Mouse (Mus musculus) c-Kit-positive CD71-negative TER-119-negative erythroid progenitor cells, embryonic 14.5 days (primary cell): ENCODE measurements at regions not wholly inside any gene's neighbourhood (a gene's known extent, or its start where the extent isn't known, plus 50 kb on each side); places are given as distances from the start of the nearest gene placed in this dataset.
A peak's percentile ranks its signal among the peaks of the same experiment; 100 is the strongest.

Source experiments
- DNase-seq: peaks from one replicate; pipeline ENCODE4 v3.0.0-alpha.2; 2013; ENCODE audit warnings: low read depth

DNA sequence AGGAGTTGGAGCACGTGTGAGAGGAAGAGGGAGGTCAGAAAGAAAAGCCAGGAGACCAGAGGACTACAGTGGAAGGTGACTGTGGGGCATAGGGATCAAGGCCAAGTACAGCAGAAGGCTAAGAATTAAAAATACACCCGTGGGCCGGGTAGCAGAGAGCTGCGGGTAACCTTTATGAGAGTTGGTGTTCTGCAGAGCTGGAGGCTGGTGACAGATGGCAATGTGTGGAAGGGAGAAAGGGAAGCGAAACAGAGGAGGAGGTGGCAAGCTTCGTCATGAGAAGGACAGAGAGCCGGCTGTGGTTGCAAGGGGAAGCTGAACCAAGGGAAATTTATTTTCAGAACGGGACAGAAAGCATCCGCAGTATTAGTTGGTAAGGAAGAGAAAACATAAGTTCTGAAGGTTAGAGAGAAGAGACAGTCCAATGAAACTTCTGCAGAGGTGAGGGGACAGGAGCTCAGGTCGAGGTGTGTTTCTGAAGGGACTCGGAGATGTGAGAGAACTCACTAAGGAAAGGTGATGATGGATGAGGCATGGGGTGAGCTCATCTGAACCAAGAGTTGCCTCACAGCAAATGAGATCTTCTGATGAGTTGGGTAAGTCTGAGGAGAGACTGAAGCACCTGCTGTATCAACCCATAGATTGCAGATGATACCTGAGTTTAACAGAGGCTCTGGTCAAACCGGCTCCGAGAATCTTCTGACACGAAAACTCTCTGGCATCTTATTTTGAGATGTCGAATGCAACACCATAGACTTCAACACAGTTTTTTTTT is 200.6 kb downstream of the Gm10260 start:
- peak; percentile 37 for DNase-seq

DNA sequence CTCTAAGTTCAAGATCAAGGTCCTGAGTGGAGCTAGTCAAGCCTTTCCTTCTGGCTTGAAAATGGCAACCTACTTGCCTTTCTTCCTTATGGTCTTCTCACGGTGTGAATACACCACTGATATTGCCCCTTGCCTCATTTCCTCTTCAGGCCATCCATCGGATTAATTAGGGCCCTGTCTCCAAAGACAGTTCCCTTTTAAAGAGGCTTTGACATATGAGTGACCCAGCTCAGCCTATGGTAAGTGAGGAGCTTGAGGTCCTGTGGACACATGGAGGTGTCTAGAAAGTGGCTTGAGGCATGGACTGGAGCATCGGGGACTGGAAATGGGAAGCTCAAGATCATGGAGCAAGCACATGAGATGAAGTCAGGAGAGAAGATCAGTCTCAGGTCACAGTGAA is 201.5 kb downstream of the Gm10260 start:
- DNase-seq: no peak

DNA sequence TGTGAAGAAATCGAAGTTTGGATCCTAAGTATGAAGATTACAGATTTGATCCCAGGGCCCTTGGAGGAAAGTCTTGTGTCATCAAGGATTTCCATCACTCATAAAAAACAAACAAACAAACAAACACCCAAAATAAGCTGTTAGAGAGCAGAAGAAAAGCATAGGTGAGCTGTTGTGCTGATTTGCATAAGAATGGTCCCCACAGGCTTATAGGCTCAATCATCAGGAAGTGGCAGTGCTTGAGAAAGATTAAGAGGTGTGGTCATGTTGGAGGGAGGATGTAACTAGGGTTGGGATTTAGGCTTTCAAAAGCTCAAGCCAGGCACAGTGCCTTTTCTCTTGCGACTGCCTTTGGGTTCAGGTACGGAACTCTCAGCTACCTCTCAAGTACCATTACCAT is 205.1 kb downstream of the Gm10260 start:
- DNase-seq: no peak

DNA sequence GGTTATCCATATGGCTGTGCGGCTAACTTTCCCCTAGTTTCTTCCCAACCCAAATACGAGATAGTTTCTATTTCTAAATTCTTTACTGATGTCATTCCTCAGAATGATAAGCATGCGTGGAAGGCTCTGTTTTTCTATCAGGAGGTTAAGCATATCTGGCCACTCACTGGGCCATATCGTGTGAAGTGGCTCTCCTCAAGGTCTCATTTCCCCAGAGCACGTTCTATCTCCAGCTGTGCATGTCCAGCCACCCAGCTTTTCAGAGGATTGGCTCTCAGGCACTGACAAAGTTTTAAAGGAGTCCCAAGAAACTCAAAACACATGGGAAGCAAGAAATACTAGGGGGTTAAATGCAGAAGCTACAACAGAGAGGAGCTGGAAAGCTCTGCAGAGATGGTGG is 205.8 kb downstream of the Gm10260 start:
- no peak for DNase-seq

DNA sequence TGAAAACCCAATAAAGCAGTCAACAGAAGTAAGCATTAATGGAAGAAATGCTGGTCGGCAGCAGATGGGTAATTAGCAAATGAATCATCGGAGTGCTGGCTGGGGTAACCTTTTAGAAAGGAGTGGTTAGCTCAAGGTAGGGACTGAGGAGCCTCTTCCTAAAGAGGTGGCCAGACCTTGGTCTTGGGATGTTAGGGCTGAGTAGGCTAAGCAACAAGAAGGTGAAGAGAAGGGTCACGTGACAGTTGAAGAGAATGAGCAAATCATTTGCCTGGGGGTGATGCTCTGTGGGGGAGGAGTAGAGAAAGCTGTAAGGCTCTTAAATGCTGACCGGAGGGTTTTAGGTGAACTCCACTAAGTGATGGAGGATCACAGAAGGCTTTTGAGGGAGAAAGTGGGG is 208.2 kb downstream of the Gm10260 start:
- DNase-seq: no peak

DNA sequence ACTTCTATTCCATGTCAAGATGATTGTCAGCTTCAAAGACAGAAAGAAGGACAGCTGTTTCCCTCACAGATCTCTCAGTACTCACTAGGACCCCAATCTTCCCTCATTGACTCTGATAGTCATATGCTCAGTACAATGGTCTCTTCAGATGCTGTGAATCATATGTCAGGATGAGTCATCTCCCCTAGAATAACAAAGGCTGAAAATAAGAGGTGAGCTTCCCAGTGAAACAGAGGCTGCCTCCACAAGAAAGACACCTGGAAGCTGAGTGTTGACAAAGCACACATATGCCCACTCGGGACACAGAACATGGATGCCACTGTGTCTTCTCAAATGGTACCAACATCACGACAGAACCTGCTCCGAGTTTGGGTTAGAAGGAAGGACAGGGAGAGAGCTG is 209.6 kb downstream of the Gm10260 start:
- DNase-seq: no peak

DNA sequence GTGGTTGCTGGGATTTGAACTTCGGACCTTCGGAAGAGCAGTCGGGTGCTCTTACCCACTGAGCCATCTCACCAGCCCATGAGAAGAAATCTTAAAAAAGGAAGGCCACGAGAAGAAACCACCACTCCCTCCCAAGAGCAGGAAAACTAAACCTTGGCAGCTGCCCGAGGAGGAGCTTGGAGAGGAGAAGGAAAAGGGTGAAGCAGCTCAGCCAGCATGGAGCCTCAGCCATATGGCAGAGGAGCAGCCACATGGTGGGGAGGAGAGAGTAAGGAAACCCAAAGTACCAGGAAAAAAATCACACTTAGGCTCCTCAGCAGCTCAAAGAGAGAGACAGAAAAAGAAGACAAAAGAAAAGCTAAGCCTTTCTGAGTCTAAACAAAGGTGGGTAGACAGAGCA is 210.3 kb downstream of the Gm10260 start:
- no peak for DNase-seq

DNA sequence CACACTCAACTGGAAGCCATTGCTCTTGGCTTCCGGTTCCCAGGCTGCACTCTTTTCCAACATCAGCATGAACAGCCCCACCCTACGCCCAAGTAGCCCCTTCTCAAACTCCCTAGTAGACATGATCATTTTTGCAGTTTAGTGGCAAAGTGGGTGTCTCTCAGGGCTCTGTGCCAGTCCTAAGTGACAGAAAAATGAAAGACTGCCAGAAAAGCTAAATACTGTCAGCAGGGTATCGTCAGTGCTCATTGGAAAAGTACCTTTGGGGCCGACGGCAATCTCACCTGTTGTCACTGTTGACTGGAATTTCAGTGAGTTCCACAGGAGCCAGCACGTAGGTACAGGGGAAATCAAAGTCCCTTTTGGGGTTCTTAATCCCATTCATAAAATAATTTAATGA is 211.0 kb downstream of the Gm10260 start:
- no peak for DNase-seq

DNA sequence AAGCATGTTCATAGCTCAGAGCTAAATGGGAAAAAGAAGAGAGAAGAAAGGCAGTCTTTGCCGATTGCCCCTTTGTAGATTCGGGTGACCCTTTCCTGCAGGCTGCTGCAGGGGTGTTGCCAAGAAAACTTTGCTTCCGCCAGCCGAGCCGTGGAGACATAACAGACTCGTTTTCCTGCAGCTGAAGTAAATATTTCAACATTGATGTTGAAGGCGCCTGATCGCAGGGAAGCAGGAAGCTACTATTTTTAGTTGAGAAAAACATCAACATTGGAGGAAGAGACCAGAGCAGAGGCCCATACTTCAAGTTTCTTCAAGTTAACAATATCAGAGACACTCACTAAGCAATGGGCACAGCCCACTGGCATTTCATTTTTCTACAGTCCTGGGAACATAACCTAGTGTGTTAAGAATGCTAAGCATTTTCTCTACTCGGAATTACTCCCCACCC is 211.9 kb downstream of the Gm10260 start:
- DNase-seq: no peak

DNA sequence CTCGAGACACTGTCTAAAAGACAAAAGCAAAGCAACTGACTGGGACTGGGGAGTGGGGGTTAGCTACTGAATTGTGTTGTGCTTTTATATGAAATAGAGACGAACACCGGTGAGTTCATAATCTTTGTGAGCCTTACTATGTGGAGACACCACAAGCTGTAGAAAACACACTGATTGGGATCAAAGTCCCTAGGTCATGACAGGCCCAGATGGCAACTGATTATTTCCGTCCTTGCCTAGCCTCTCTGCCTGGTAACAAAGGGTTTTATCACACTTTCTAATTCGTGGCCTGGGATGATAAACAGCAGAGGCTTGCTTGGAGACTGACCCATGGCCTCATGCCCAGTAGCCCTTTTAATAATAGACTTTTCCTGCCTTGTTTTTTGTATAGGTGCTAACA is 213.5 kb downstream of the Gm10260 start:
- no peak for DNase-seq

DNA sequence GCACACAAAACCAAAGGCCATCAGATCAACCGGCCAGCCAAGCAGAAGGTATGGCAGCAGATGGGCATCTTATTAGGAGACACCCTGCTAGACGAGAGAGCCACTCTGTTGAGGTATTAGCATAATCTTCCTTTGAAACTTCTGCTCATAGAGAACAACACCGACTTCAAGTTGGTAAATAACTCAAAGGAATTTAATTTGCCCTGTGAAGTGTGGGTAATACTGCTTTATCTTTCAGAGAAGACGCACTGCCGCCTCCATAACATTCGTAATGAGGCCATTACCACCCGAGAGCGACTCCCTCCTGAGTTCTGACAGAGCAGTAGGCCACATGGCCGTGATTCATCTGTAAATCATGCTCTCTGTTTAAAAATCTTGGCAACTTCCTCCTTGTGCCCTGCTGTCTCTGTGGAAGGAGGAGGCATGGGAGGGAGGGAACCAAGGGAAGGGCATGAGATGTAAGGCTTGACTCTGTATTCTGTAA is 214.4 kb downstream of the Gm10260 start:
- DNase-seq: no peak

DNA sequence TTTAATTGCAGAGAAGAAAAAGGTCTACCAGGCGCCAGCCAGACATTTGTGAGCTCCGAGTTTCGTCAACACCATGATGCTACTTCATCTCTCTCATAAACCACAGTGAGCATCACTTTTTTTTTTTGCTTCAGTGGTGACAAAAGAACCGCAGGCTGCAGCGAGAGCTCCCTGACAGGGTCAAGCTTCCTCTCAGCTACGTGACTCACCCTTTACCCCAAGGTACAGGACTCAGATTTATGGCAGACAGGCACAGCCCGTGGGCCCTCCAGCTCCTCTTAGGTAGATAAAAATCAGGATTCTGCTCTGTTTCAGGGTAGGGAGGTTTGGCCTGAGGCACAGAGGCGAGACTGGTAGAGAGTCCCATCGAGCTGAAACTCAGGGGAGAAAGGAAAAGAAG is 220.7 kb downstream of the Gm10260 start:
- DNase-seq: no peak

DNA sequence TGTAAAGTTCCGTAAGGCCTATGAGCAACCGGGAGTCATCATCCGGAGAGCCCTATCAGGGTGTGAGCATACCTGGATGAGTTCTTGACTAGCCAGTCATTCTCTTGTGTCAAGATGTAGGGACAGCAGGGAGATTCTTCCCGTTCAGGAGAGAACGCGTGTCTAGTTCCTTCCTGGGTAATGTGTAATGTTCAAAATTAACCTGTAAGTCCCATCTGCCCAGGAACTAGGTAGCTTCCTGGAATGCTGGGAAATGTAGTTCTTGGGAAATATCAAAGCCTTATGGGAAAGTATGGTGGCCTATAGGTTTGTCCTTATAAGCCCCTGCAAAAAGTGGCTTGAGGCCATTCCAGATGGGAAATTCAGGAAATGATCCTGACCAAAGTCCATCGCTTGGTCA is 222.0 kb downstream of the Gm10260 start:
- DNase-seq: no peak

DNA sequence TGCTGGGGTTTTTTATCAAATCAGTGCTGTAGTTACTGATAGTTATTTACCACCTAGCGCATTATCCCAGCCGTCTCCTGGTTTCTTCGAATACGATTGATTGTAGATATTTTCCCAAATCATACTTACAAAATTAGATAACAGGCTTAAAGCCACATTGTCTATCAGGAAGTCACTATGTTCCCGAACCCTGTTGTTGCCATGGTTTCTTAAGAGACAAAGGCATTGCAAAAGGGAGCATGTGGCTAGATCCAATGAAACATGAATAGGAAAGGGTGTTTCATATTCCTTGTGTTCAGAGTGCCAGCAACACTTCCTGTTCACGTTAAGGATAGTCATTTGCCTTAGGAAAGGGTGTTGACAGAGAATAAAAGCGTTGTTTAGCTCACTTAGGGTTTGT is 222.7 kb downstream of the Gm10260 start:
- no peak for DNase-seq

DNA sequence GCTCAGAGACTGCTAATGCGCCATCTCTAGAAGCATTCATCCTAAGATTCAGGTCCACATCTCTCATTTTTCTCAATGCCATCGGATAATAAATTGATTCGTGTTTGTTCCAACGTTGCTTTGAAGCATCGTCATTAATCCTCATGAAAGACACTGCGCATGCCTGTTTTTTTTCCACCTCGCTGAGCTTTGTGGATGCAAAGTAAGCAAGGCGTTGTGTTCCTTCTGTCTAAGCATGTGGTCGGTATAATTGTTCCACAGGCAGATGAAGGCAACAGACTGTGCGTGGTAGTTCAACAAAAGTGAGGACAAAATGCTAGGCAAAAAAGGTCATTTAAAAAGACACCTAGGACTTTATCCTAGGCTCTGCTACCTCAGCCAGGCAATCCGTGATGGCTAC is 223.2 kb downstream of the Gm10260 start:
- no peak for DNase-seq

DNA sequence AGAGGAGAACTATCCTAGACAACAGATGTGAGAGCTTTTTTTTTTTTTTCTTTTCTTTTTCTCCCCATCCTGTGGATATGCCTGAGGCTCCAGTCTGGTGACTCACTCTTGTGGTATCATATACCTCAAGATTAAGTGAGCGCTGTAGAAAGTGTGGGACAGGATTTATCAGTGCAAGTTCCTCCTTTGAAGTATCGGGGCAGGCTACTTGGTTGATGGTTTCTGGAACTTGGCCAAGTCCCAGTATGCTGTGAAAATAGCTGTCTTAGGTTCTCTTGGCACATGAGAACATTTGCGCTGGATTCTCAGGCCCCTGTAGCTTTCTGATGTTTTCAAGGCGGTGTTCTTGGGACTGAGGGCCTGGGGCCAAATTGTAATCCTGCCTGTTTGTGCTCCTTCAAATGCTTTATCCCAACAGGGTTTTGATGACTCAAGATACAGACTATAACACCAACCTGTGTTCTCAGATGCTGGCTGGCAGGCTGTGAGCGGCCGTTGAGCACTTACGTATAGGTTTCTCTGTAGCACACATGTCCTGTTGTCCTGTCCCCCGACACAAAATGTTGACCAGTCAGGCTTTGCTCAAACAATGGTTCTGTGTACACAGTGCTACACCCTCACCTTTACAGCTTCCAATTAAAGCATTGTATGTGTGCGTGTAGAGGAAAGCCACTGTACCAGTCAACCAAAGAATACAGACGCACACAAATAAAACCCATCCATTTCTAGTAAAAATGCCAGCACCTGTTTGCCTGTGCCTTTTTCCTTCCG is 226.4 kb downstream of the Gm10260 start:
- DNase-seq: peak; percentile 66

DNA sequence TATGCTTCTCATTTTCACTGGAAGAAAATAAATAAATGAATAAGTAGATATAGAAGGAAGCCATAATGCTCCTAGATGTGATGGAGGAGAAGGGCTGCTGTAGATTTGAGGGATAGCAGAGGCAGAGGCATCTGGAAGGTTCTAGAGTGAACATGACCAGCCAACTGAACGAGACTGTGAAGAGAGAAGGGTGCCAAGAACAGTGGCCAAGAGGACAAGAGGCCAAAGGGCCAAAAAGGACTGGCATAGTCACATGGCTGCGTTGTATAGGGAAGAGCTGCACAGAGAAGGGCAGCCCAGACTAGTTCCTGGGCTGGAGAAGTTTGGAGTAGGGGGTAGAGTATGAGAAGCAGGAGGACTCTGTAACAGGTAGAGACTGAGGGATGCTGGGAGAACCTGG is 229.3 kb downstream of the Gm10260 start:
- no peak for DNase-seq

DNA sequence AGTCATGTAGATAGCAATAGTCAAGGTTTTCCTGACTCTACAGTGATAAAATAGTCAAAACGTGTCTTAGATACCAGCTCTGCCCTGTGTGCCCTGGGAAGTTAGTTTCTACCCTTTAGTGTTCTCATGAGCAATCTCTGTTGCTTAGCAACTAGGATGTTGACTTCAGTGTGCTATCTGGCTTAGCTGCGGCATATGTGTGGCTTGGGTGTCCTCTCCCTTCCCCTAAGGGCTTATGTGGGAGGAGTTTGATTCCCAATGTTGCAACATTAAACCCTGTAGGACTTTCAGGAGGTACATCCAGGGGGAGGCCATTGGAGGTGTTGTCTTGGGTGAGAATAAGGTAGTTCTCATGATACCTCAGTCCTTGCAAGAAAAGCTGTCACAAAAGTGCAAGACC is 229.9 kb downstream of the Gm10260 start:
- DNase-seq: no peak

DNA sequence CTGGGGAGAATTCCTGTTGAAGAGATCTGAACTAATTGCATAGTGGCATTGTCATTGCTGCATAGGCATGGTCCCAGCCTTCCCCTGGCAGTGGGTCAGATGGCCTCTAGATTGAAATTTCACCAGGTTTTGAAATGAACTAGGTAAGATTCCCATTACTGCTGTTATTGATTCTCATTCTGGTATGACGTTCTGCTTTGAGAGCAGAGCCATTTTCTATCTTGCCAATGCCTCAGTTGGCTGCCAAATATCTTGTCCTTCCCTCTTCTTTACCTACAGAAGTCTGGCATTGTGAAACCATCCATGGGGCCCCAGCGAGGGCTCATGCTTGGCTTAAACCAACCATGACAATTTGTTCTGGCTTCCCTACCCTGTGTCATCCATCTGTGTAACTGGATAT is 232.5 kb downstream of the Gm10260 start:
- no peak for DNase-seq

DNA sequence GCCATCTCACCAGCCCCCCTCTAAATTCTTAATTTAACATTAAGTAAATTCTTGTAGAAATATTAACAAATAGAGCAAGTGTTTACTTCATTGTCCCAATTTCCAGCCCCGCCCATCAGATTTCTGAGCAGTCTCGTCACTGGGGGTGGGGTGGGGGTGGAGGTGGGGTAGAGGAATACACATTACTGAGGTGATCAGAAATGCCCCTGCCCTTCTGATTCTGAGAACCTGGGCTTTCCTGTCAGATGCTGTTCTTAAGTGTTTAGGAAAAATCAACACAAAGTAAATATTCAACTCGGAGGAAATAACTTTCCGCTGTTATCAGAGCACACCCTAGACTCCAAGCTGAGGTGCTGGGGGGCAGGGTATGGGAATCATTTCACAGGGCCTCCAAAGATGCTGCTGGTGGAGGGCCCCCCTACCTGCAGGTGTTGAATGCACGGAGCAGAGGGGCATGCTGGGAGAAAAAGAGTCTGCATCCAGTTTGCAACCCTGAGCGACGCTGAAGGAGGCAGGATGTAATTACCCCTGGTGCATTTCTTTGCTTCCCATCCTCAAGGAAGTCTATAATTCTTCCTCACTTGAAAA is 235.5 kb downstream of the Gm10260 start:
- DNase-seq: no peak

DNA sequence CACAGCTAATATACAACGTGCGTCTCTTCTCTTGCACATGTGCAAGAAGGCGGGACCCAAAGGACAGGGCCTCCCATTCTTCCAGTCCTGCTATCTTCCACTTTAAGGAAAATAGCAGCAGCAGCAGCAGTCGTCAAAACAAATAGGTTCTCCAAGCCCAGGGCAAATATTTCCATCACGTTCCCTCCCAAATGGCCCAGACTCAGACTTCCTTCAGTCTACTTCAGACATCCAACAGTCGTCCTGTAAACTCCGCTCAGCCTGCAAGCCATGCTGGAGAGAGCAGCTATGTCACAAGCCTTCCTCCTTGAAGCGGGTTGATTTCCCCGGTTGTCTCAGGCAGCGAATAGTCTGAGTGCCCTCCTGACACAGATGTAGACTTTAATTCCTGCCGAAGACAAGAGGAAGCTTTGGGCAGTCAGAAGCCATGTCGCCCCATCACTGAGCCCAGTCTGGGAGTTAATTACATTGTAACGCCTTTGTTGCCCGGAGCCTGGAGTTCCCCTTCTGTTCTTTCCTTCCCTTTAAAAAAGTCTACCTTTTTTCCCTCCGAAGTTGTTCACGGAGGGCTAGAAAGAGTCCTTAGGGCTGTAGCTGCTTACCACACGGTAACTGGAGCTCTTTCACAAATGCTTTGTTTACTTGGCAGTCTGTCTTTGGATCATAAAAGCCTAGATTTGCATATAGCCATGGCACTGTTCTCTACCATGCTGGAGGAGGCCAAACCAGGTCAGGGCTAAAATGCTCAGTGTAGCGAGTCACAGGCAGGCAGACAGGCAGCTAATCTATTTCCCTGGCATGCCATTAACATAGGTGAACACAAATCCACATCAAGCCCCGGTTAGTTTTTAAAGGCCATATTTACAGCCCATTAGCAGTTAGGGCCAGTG is 236.7 kb downstream of the Gm10260 start:
- DNase-seq: no peak

DNA sequence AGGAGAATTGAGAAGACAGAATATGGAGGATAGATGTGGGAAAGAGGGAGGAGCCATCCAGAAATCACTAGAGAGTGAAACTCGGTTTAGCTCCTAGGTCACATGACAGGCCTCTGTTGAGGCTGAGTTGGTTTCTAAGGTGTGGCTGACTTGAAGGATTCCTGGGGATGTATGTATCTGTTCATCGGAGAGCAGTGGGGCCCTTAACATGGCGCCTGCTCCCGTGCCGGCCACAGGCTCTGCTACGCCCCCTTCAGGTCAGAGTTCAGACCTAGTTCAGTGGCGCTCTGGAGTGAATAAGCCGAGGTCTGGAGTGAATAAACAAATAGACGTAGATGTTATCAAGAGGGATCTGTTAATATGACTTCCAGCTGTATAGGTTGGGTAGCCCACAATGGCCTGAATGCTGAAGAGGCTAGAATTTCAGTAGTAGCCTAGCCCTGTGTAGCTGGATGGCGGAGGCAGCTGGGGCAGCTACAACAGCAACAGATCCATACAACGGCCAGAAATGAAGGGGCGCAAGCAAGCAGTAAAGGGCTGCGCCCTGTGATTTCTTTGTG is 239.4 kb downstream of the Gm10260 start:
- no peak for DNase-seq
